15 mouse cellular contexts compared by ENCODE assay signal in genomic region chr6:138801835-138802234, GRCm38 (mm10).
"Had no signal": no experiment of that assay in that cellular context is flagged by ENCODE, and none has a peak within 500 bp of the region (broad histone marks: within the 10 kb centered on the region; RNA-seq: fewer than 3 reads in every experiment).

No protein-coding gene starts in this region.

- H3K9ac ChIP-seq: kidney, embryonic 15.5 days; liver, embryonic 13.5 days; midbrain, embryonic 12.5 days; midbrain, embryonic 15.5 days; neural tube, embryonic 12.5 days; neural tube, embryonic 15.5 days had no signal

- DNase-seq: kidney, adult 8-10 months; kidney, postnatal 10 days; kidney, postnatal 36 days; liver, embryonic 13.5 days; lung, adult 2 months; right cerebral cortex, postnatal 14 days; right cerebral cortex, postnatal 4 days; thymus, postnatal 25 days had no signal

- H3K27me3 ChIP-seq: kidney, embryonic 15.5 days; liver, embryonic 13.5 days; midbrain, embryonic 12.5 days; midbrain, embryonic 15.5 days; neural tube, embryonic 12.5 days; neural tube, embryonic 15.5 days had no signal

- H3K4me1 ChIP-seq: kidney, embryonic 15.5 days; liver, embryonic 13.5 days; midbrain, embryonic 15.5 days; neural tube, embryonic 12.5 days; neural tube, embryonic 15.5 days had no signal

- H3K9me3 ChIP-seq: kidney, embryonic 15.5 days; liver, embryonic 13.5 days; midbrain, embryonic 12.5 days; midbrain, embryonic 15.5 days; neural tube, embryonic 12.5 days; neural tube, embryonic 15.5 days had no signal

- H3K4me2 ChIP-seq: kidney, embryonic 15.5 days; liver, embryonic 13.5 days; midbrain, embryonic 12.5 days; midbrain, embryonic 15.5 days; neural tube, embryonic 12.5 days; neural tube, embryonic 15.5 days had no signal

- ATAC-seq: midbrain, embryonic 15.5 days had no signal

- H3K27ac ChIP-seq: kidney, embryonic 15.5 days; liver, embryonic 13.5 days; macrophage; midbrain, embryonic 12.5 days; midbrain, embryonic 15.5 days; neural tube, embryonic 12.5 days; neural tube, embryonic 15.5 days; stomach, postnatal 0 days had no signal

- H3K4me3 ChIP-seq: kidney, embryonic 15.5 days; liver, embryonic 13.5 days; midbrain, embryonic 12.5 days; midbrain, embryonic 15.5 days; neural tube, embryonic 12.5 days; neural tube, embryonic 15.5 days had no signal

- H3K36me3 ChIP-seq: kidney, embryonic 15.5 days; liver, embryonic 13.5 days; midbrain, embryonic 12.5 days; midbrain, embryonic 15.5 days; neural tube, embryonic 12.5 days; neural tube, embryonic 15.5 days had no signal
